Mouse (Mus musculus) neural tube, embryonic 10.5 days (tissue): ENCODE measurements around the gene Slxl1.
"Not testable (repeated sequence)": the region's sequence is repeated elsewhere in the genome, so short reads cannot be mapped to it uniquely, and the experiment has no call there.

Experiments
- DNase-seq: peaks from one replicate; pipeline ENCODE4 v3.0.0-alpha.2; 2017; ENCODE audit warnings: low spot score; ENCODE audit errors: extremely low spot score

Slxl1 gene

GRCm38 (mm10) chrX:55226576-55226975 is at the start of gene Slxl1:
Slxl1 (plus strand) TSS chrX:55226876.
- not testable (repeated sequence) for DNase-seq
